Mouse (Mus musculus): Measurements from ENCODE around the gene Ubap1l. TPM values are rescaled to one million over a fixed set of nuclear protein-coding genes. Genes with fewer than 3 reads are reported as not detected.
A peak's percentile ranks its signal among the peaks of the same experiment; 100 is the strongest.

Ubap1l gene
- under 1 TPM; 0.20 to 0.64 TPM for total RNA-seq (2021)
- long read RNA-seq, experiment 1, partial matches to known transcripts: 1 of 2 reads
- long read RNA-seq, experiment 1, other reads (novel, unspliced or antisense): 1 of 2 reads
- long read RNA-seq, experiment 2, partial matches to known transcripts: 0 of 5 reads
- long read RNA-seq, experiment 2, other reads (novel, unspliced or antisense): 5 of 5 reads

DNA sequence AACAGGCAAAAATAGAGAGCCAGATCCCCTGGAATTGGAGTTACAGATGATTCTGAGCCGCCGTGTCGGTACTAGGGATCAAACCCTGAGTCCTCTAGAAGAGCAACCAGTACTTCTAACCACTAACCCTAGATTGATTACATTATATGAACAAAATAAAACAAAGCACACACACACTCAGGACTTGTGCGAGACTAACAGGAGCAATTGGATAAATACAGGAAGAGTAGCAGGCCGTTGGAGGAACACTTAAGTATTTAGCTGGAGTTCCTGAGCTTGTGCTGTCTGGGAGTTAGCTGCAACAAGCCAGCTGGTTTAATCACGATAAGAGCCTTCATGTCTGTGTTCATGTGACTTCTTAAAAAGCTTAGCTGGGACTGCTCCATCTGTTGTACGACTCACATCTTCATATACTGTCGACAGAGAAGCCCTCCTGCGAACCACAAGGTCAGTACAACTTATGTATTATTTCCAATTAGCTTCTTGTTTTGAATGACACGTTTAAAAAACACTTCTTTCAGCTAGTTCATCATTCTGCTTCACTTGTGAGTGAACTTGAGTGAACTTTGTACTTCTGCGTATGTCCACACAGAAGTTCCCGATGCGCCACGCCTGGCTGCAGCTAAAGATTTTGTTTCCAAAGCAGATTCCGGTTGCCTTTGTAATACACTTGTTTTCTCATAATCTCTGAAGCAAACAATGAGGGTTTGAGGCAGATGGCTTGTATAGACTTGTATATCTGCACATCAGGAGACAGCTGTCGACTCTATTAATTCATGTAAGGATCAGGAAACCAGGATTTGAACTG lies at the start of gene Ubap1l:
Gene Ubap1l (plus strand): TSS at position 401 of the 808 bp plus-strand sequence.
- DNase-seq: no peak

GRCm38 (mm10) chr9:65312669-65313357 lies 48.0 kb upstream of the Ubap1l start:
- DNase-seq: no peak

- no peak for DNase-seq
Observed at GRCm38 (mm10) chr9:65313846-65314245, 47.0 kb upstream of the Ubap1l start.

- DNase-seq: no peak
Observed at GRCm38 (mm10) chr9:65322255-65322900, 38.5 kb upstream of the Ubap1l start.

GRCm38 (mm10) chr9:65325971-65326370 lies 34.9 kb upstream of the Ubap1l start:
- DNase-seq: no peak

- no peak for DNase-seq
Observed at GRCm38 (mm10) chr9:65327371-65327770, 33.5 kb upstream of the Ubap1l start.

DNA sequence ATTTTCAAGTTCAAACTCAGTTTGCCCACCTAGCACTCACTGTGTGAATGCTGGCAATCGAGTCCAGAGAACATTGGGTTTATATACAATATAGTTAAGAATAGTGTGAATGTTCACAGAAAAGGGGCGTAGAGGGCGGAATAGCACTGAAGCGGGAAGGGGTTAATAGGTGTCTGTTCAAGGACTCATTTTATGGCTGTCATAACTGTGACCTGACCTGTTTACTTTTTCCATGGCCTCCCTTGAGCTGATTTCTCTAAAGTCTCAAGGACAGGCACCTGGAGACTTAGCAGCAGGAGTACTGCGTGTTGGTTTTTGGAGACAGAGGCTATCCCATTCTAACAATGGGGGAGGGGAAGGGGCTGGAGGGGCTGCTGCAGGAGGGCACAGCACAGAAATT lies 26.9 kb upstream of the Ubap1l start:
- no peak for DNase-seq

DNA sequence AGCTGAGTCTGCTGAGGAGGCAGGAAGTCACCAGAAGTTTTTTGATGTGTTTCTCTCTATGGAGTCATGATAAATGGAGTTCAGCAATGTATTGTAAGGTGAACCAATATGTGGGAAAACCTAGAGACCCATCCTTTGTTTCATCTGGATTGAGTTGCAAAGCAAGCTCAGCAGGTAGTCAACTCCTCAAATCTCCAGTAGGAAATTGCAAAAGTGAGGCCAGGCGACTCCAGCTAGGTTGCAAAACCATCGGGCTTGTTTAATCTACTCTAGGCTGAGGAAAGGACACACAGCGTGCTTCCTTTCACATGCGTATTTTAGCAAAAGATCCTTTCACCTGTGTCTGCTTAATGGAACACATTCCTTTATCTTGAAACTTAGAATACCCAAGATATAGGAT lies 21.7 kb upstream of the Ubap1l start:
- DNase-seq: no peak

GRCm38 (mm10) chr9:65340414-65340813 lies 20.4 kb upstream of the Ubap1l start:
- DNase-seq: no peak

- DNase-seq: peak; percentile 13
Observed at GRCm38 (mm10) chr9:65345439-65345838, 15.4 kb upstream of the Ubap1l start.

DNA sequence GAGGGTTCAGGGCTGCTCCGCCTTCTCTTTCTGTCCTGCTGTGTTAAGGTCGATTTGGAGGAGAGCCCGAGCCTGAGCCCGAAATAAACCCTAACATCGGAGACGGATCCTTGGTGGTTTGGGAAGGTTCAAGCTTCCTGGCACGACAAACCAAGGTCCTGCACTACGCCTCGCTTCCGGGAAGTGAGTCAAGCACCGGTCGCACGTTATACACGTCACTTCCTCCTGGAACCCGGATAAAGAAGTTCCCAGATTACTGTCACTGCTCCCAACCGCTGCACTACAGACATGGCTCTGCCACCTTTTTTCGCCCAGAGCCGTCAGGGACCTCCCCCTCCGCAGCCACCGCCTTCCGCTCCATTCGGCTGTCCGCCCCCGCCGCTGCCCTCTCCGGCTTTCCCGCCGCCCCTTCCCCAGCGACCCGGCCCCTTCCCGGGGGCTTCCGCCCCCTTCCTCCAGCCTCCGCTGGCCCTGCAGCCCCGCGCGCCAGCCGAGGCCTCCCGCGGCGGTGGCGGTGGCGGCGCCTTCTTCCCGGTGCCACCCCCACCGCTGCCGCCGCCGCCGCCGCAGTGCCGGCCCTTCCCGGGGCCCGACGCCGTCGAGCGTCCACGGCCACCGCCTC lies 14.9 kb upstream of the Ubap1l start, which contains the start of gene Pdcd7:
Gene Pdcd7 (plus strand): TSS at position 251 of the 622 bp plus-strand sequence.
- DNase-seq: peak; percentile 91

DNA sequence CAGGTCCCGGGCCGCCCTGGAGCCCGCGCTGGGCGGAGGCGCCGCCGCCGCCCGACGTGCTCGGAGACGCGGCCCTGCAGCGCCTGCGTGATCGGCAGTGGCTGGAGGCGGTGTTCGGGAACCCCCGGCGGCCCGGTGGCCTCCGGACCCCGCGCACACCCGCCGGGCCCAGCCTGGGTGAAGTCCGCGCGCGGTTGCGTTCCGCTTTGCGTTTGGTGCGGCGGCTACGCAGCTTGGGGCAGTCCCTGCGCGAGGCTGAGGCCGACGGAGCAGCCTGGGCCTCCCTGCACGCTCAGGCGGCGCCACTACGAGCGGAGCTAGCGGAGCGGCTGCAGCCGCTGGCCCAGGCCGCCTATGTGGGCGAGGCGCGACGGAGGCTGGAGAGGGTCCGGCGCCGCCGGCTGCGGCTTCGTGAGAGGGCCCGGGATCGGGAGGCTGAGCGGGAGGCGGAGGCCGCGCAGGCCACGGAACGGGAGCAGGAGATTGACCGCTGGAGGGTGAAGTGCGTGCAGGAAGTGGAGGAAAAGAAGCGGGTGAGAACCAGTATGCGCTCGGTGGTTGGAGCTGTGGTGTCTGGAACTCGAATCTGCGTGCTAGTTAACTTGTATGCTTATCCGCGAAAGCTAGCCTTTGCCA lies 14.2 kb upstream of the Ubap1l start:
- peak; percentile 26 for DNase-seq

DNA sequence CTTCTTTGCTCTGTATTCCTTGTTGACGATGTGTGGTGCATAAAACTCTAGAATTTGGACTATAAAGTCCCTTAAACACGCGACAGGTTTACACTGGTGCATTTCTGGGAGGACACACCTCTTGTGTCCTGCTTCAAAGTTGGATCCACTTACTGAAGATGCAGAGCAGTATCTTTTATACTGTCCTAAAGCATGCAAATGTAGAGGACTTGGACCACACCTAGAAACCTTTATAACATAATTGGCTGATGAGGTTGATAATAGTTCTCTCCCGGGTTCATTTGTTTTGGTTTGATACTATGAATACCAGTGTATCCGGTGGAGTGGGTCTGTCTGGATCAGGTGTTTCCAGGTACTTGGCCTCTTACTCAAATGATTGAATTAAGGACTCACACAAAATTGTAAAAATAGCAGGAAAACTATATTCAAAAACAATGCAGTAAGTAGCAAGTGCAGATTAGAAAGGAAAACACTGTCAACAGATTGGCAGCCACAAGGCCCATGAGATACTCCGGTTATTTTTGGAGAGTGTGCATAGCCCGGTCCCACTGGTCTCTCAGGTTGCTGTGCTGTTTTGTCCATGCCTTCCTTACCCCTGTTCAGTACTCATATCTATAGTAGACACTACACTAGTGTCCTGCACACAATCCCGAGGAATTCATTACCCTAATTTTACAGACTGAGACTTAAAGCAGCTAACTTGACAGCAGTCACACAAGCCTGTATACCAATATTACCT lies 13.6 kb upstream of the Ubap1l start:
- no peak for DNase-seq

DNA sequence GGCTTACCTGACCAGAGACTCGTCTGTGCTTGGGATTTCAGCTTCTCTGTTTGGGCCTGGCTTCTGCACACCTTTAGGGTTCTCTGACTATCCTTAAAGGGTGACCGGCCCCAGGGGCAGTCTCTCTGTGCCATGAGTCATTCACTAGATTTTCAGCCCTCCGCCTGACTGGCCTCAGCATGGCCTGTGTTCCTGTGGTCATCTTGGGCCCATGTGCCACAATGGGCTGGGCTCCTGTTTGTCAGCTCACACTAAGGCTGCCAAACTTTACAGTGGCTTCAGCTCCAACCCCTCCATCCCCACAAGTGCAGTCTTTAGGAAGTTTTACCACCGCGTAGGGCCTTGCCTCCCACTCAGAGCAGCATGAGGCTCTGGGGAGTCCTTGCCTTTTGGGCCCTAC lies 7.6 kb upstream of the Ubap1l start:
- no peak for DNase-seq

- no peak for DNase-seq
Observed at GRCm38 (mm10) chr9:65356561-65356960, 4.3 kb upstream of the Ubap1l start.

- no peak for DNase-seq
Observed at GRCm38 (mm10) chr9:65356971-65357370, 3.9 kb upstream of the Ubap1l start.

DNA sequence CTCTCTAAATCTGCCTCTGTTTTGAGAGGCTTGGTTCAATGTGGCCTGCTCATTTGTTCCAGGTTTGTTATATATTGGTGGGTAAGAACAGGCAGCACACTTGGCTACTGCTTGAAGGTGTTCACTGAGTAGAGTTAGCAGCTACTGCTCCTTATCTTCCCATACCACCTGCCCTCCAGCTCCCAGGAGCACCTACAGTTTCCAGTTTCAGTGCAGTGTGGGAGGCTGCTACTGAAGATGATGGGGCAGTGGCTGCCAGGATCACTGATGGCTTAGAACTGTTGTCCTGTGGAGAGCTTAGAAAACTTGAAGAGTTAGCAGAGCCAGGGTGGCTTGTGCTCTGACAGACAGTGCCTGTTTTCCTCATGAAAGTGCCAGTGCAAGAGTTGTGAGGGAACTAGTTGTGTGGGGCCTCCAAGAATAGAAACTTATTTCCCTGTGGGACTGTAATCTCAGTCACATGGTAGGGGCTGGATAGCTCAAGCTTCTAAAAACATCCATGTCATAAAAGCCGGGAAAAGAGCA lies 1.8 kb upstream of the Ubap1l start:
- no peak for DNase-seq

DNA sequence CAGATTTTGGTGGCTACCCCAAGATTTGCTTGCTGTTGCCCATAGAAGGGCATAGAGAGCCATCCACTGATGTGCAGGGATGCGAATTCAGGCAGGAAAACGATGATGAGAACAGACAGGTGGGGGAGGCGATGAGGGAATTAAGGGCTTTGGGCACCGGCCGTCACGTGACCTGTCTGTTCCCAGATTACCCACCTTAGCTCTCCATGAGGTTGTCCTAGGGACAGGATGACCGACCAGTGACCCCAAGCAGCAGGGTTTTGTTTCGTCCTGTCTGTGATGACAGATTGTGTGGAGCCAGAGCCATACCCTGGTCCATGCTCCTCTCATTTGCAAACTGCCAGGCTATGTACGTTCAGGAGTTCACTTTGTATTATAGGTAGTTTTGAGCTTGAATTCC lies 2.8 kb downstream of the Ubap1l start:
- DNase-seq: no peak

- no peak for DNase-seq
Observed at GRCm38 (mm10) chr9:65365721-65366120, 4.9 kb downstream of the Ubap1l start.

- no peak for DNase-seq
Observed at GRCm38 (mm10) chr9:65371756-65372155, 10.9 kb downstream of the Ubap1l start.

DNA sequence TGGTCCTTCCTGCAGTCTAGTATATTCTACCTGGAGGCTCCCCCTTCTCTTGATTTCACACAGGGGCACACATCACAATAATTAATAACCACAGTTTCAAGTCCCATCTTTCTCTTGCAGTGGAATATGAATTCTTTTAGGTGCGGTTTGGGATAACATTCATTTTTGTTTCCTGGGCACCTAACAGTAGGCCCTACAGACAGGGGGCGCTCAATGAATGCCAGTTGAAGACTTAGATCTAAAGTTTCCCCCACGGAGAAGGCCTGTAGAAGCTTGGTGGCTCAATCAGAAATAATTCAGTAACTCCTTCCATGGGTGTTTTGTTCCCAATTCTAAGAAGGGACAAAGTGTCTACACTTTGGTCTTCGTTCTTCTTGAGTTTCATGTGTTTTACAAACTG lies 11.6 kb downstream of the Ubap1l start:
- no peak for DNase-seq

All from gastrocnemius, postnatal 25 days (tissue).